Mouse (Mus musculus): Measurements from ENCODE around the gene Gm47959.

- TF ChIP-seq CTCF (IDR thresholded peaks at IDR 0.05; ENCODE audit: low read depth) (no peak), EP300 (IDR thresholded peaks at IDR 0.05; ENCODE audit: low read depth) (no peak; the same call in 1 of the 2 replicates)
Measured at GRCm38 (mm10) chr1:82974342-82974741, 26.0 kb upstream of the Gm47959 start.
